Mouse (Mus musculus) G1E (cell line): ENCODE measurements around the gene Tpsb2. TPM values are rescaled to one million over a fixed set of nuclear protein-coding genes. Genes with fewer than 3 reads are reported as not detected.

Experiments used
- ATAC-seq: 2 replicates; pipeline ENCODE4 v1.8.0; 2016; ENCODE audit warnings: mild to moderate bottlenecking; ENCODE audit not compliant: insufficient number of reproducible peaks, poor library complexity, low FRiP score, severe bottlenecking; ENCODE audit errors: extremely low read depth
- DNase-seq: peaks from one replicate; pipeline ENCODE4 v3.0.0; 2012; ENCODE audit warnings: low spot score
- H3K27me3 ChIP-seq: 2 replicates; pipeline ENCODE4 v1.6.1; 2012; ENCODE audit warnings: mild to moderate bottlenecking, low read length, inconsistent platforms; ENCODE audit not compliant: insufficient read depth
- H3K36me3 ChIP-seq: replicated peaks from 2 replicates; pipeline ENCODE3; 2012; ENCODE audit warnings: mild to moderate bottlenecking, inconsistent platforms
- H3K4me1 ChIP-seq: 2 replicates; pipeline ENCODE4 v1.6.1; 2012; ENCODE audit warnings: low read depth, low read length, inconsistent platforms, mixed read lengths; ENCODE audit not compliant: insufficient read depth
- H3K4me3 ChIP-seq: 2 replicates; pipeline ENCODE4 v1.5.1; 2012; ENCODE audit warnings: low read depth, mild to moderate bottlenecking, inconsistent platforms, low read length, moderate library complexity, mixed read lengths
- H3K9me3 ChIP-seq: replicated peaks from 2 replicates; pipeline ENCODE4 v1.6.1; 2012; ENCODE audit warnings: inconsistent platforms
- CTCF ChIP-seq: IDR thresholded peaks from 2 replicates; pipeline ENCODE4 v1.5.1; 2012; ENCODE audit warnings: low read depth, low read length, inconsistent platforms, mixed read lengths
- GATA1 ChIP-seq: IDR thresholded peaks from 2 replicates; pipeline ENCODE4 v1.6.1; 2012; ENCODE audit warnings: borderline replicate concordance, low read length, inconsistent platforms, mixed read lengths
- GATA2 ChIP-seq: IDR thresholded peaks from 2 replicates; pipeline ENCODE4 v1.6.1; 2012; ENCODE audit warnings: low read depth, low read length, inconsistent platforms, borderline replicate concordance
- POLR2AphosphoS5 ChIP-seq: IDR thresholded peaks from 2 replicates; pipeline ENCODE4 v1.6.1; 2012; ENCODE audit warnings: low read depth, low read length, inconsistent platforms; ENCODE audit not compliant: insufficient replicate concordance
- TAL1 ChIP-seq: conservative IDR thresholded peaks from 2 replicates; pipeline ENCODE4 v1.6.1; 2012; ENCODE audit warnings: low read depth, low read length, inconsistent platforms, mixed read lengths
- polyA plus RNA-seq: library from polyadenylated mRNA; stranded (reverse); fragments of >175 nt; gene quantifications from 2 replicates; pipeline ENCODE4 v1.2.3, GENCODE M21; 2012
- total RNA-seq, 2 experiments: library from RNA; stranded (forward) in 1 of 2; stranded (reverse) in 1 of 2; fragments of 200-1000 nt in 1 of 2; fragments of >200 nt in 1 of 2; fragmentation: Nextera tagmentation in 1 of 2; gene quantifications; 2 replicates each; pipeline ENCODE4 v1.2.3; 2014 to 2017

The Tpsb2 gene
- total and polyA plus RNA-seq, 3 experiments = 12.9 TPM; not detected in 2

DNA sequence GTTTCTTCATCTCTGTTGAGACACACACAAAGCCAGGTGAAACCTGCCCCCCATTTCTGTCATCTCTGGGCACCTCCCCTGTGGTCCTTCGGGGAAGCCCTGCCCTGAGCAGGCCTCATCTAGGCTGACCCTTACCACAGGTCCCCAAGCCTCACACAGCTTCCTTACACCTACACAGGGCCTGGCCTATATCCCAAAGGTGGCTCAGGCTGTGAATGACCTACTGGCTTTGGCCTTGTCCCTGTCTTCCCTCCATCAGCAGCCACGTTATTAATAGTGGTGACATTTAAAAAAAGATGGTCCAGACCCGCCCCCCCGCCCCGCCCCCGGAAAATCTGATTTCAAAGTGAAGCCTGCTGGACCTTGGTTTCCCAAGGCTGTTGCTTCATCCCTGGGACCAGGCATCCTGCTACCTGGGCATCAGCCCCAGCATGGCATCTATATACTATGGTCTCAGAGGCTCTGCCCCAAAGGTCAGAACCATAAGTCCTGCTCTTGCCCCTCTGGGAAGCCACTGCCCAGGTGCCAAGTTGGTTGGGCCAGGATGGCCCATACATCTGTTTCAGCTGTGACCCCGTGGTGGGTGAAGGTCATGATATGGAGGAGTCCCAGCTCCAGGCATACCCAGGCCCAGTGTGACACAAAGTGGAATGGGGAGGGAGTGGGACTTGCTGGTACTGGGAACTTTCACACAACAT, 42.3 kb downstream of the Tpsb2 start:
- DNase-seq (no peak), ATAC-seq (no peak; the same call in 1 of the 2 replicates)
- TF ChIP-seq TAL1 (no peak), POLR2AphosphoS5 (no peak), GATA1 (no peak), GATA2 (no peak), CTCF (no peak)
- H3K27me3 ChIP-seq = peaks cover 17% of the 10 kb centered on the region
- H3K9me3 ChIP-seq = no peaks in the 10 kb centered on the region
- H3K4me1 ChIP-seq = no peaks in the 10 kb centered on the region
- H3K4me3 ChIP-seq = no peak overlapping the region
- no peaks in the 10 kb centered on the region for H3K36me3 ChIP-seq

DNA sequence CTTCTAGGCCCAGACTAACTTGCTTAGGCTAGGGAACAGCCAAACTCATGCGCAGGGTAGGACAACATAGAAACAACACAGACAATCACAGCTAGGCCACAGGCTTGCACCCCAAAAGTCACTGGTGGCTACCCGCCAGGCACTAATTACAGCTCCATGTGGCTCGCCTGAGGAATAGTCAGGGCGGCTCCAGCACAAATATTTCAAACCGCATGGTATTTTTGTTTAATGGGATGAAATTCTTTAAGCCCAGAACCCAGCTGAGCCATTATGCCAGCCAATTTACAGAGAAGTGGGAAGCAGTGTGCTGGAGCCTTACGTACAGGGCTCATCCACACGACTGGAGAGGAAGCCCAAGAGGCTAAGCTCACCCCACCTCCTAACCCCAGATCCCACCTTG, 43.5 kb downstream of the Tpsb2 start:
- DNase-seq = no peak
- ATAC-seq = no peak
- no peaks in the 10 kb centered on the region for H3K36me3 ChIP-seq
- no peaks in the 10 kb centered on the region for H3K9me3 ChIP-seq
- H3K27me3 ChIP-seq = peaks cover 20% of the 10 kb centered on the region
- TF ChIP-seq GATA1 = no peak
- TF ChIP-seq POLR2AphosphoS5 = no peak
- no peak for TF ChIP-seq CTCF
- no peak for TF ChIP-seq TAL1
- no peak for TF ChIP-seq GATA2
- H3K4me1 ChIP-seq = no peaks in the 10 kb centered on the region
- H3K4me3 ChIP-seq = no peak overlapping the region

DNA sequence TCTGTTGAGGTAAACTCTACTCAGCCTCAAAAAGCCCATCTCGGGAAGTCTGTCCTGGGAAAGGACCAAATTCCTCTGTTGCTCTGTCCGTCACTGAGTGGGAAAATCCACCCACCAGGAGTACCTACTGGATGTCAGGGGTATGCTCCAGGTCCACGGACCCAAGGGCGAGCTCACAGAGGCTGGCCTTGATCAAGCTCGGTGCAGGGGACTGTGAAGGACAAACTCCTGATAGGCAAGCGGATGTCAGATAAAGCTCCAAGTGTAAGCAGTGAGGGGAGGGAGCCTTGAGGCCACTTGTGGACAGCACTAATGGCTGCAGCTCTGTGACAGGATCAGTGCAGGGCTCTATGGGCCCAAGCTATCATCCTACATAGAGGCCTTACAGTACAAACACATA, 44.1 kb downstream of the Tpsb2 start:
- H3K4me3 ChIP-seq = no peak overlapping the region
- DNase-seq = no peak
- no peak for TF ChIP-seq GATA1
- TF ChIP-seq POLR2AphosphoS5 = no peak
- no peak for TF ChIP-seq CTCF
- TF ChIP-seq GATA2 = no peak
- TF ChIP-seq TAL1 = no peak
- H3K9me3 ChIP-seq = no peaks in the 10 kb centered on the region
- peaks cover 20% of the 10 kb centered on the region for H3K27me3 ChIP-seq
- no peak for ATAC-seq
- no peaks in the 10 kb centered on the region for H3K36me3 ChIP-seq
- H3K4me1 ChIP-seq = no peaks in the 10 kb centered on the region

DNA sequence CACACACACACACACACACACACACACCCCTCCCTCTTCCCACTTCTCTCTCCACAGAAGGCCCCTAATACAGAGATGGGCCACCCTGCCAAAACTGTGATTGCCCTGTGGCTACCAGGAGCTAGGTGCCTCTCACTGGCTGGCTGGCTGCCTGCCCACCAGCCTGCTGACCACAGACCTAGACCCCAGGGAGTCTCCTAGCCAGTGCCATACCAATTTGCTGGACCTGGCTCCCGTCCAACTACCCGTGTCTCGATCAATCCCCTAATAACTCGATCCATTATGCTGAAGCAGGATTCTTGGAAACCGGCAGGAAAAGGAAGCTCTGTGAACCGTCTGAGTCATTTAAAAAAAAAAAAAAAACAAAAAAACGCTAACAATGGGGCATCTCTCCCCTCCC, 44.7 kb downstream of the Tpsb2 start:
- H3K9me3 ChIP-seq = no peaks in the 10 kb centered on the region
- TF ChIP-seq POLR2AphosphoS5 (no peak), CTCF (no peak), GATA1 (no peak)
- peaks cover 20% of the 10 kb centered on the region for H3K27me3 ChIP-seq
- H3K4me1 ChIP-seq = no peaks in the 10 kb centered on the region
- H3K36me3 ChIP-seq = no peaks in the 10 kb centered on the region
- ATAC-seq (no peak), DNase-seq (no peak)
- no peak overlapping the region for H3K4me3 ChIP-seq

DNA sequence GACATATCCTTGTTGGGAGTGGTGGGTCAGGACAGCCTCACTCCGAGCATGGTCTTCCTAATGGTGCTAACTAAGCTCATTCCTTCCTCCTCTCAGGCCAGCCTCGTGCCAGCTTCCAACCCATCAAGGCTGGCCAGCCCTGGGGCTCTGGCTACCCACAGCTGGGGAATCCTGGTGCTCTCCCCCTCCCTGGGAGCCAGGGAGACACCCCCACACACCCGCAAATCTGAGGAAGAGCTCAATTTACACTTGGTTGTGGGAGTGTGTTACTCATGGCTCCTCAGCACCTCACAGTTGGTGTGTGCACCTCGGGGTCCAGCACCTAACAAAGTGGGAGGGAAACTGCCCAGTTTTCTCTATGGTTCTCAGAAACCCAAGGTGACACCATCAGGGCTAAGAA, 45.1 kb downstream of the Tpsb2 start:
- no peaks in the 10 kb centered on the region for H3K9me3 ChIP-seq
- no peaks in the 10 kb centered on the region for H3K36me3 ChIP-seq
- H3K4me3 ChIP-seq = no peak overlapping the region
- no peak for TF ChIP-seq POLR2AphosphoS5
- TF ChIP-seq TAL1 = no peak
- no peak for TF ChIP-seq GATA1
- no peak for TF ChIP-seq GATA2
- no peak for TF ChIP-seq CTCF
- DNase-seq (no peak), ATAC-seq (no peak)
- no peaks in the 10 kb centered on the region for H3K4me1 ChIP-seq
- H3K27me3 ChIP-seq = peaks cover 20% of the 10 kb centered on the region

DNA sequence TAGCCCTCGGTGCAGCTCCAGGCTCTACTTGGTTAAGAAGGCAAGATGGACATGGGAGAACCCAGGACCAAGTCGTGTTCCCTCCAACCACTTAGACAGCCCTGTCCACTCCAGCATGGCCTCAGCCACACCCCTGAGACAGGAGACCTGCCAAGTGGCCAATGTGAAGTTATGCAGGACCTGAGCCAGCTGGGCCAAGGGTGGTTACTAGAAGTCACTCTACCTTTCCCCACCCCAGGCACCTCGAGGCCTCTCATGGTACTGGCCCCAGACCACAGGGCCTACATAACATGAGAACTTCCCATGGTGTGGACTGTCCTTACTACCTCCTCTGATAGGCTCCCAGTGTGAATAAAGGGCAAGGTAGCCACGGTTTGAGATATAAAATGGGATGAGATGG, 48.1 kb downstream of the Tpsb2 start:
- Histone ChIP-seq H3K36me3 (no peaks in the 10 kb centered on the region), H3K9me3 (no peaks in the 10 kb centered on the region), H3K4me3 (no peak overlapping the region), H3K4me1 (no peaks in the 10 kb centered on the region), H3K27me3 (peaks cover 23% of the 10 kb centered on the region)
- TF ChIP-seq GATA2 (no peak), CTCF (no peak), GATA1 (no peak), POLR2AphosphoS5 (no peak), TAL1 (no peak)
- ATAC-seq (no peak), DNase-seq (no peak)
